Mouse (Mus musculus): ENCODE results near the gene Gm28308. TPM values are rescaled to one million over a fixed set of nuclear protein-coding genes. Genes with fewer than 3 reads are reported as not detected.
A peak's percentile ranks its signal among the peaks of the same experiment; 100 is the strongest.

Gene Gm28308
- total RNA-seq, 2 experiments from 2014 or later, result 0.39 TPM; not detected in 1

- DNase-seq (ENCODE audit: low spot score), result no peak
These were observed 7.1 kb upstream of the Gm28308 start for GRCm38 (mm10) chr6:52220003-52220864.

- no peak for DNase-seq (ENCODE audit: low spot score)
These were observed 6.2 kb upstream of the Gm28308 start for GRCm38 (mm10) chr6:52219234-52219942.

GRCm38 (mm10) chr6:52218643-52219215 is 5.6 kb upstream of the Gm28308 start:
- no peak for DNase-seq (ENCODE audit: low spot score)

GRCm38 (mm10) chr6:52217895-52218642 is 4.9 kb upstream of the Gm28308 start:
- DNase-seq (ENCODE audit: low spot score), result peak; percentile 9

GRCm38 (mm10) chr6:52217459-52217768 is 4.3 kb upstream of the Gm28308 start:
- peak; percentile 88 for DNase-seq (ENCODE audit: low spot score)

- DNase-seq (ENCODE audit: low spot score), result peak; percentile 50
These were observed 3.7 kb upstream of the Gm28308 start for GRCm38 (mm10) chr6:52216691-52217458.

- peak; percentile 7 for DNase-seq (ENCODE audit: low spot score)
These were observed 2.8 kb upstream of the Gm28308 start for GRCm38 (mm10) chr6:52215771-52216535.

- DNase-seq (ENCODE audit: low spot score), result peak; percentile 3
These were observed 1.9 kb upstream of the Gm28308 start for GRCm38 (mm10) chr6:52215070-52215469.

GRCm38 (mm10) chr6:52214271-52214670 is 1.1 kb upstream of the Gm28308 start:
- DNase-seq (ENCODE audit: low spot score), result peak; percentile 1

GRCm38 (mm10) chr6:52212556-52213118 is 502 bp downstream of the Gm28308 start:
- DNase-seq (ENCODE audit: low spot score), result peak; percentile 30

GRCm38 (mm10) chr6:52211961-52212360 is 1.2 kb downstream of the Gm28308 start:
- no peak for DNase-seq (ENCODE audit: low spot score)

- DNase-seq (ENCODE audit: low spot score), result peak; percentile 80
These were observed 1.8 kb downstream of the Gm28308 start for GRCm38 (mm10) chr6:52211170-52211935.

GRCm38 (mm10) chr6:52209685-52210046 is 3.5 kb downstream of the Gm28308 start:
- peak; percentile 1 for DNase-seq (ENCODE audit: low spot score)

GRCm38 (mm10) chr6:52208868-52209684 is 4.1 kb downstream of the Gm28308 start:
- no peak for DNase-seq (ENCODE audit: low spot score)

GRCm38 (mm10) chr6:52208072-52208867 is 4.9 kb downstream of the Gm28308 start, which contains the start of gene Hoxa6:
Gene Hoxa6 (minus strand): TSS chr6:52208722.
- peak; percentile 53 for DNase-seq (ENCODE audit: low spot score)

GRCm38 (mm10) chr6:52207684-52207976 is 5.5 kb downstream of the Gm28308 start:
- DNase-seq (ENCODE audit: low spot score), result no peak

GRCm38 (mm10) chr6:52206882-52207683 is 6.1 kb downstream of the Gm28308 start:
- DNase-seq (ENCODE audit: low spot score), result no peak
